Mouse (Mus musculus) liver, embryonic 14.5 days (tissue): ENCODE results near the gene Sema3a.

Experiments used
- CTCF ChIP-seq: IDR thresholded peaks from 2 replicates; pipeline ENCODE4 v1.5.1; 2016; ENCODE audit warnings: antibody characterized with exemption, low read depth, control low read depth
- EP300 ChIP-seq: IDR thresholded peaks from 2 replicates; pipeline ENCODE4 v1.6.1; 2016; ENCODE audit warnings: antibody characterized with exemption, low read depth

DNA sequence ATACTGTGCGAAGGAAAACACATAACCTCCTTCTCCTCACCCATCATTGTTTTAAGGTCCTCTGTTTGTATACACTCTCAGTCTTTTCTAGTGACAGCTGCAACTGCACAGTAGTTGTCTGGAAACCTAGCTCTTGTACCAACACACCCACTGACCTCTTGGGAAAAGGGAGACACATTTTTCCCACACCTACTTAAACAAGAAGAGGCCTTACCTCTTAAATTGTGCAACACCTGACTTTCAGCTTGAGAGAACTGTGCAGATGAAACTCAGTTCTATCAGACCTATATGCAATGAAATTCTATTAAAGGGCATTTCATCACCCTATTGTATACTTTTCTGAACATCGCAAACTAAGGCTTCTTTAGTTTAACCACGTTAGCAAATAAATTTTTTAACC lies 262.5 kb downstream of the Sema3a start:
- TF ChIP-seq CTCF (no peak), EP300 (no peak)
